Comparison of ENCODE assay signal across 11 mouse cellular contexts in genomic region chr12:49385631-49385990, GRCm38 (mm10). TPM values are rescaled to one million over a fixed set of nuclear protein-coding genes. Genes with fewer than 3 reads are reported as not detected.
A peak's percentile ranks its signal among the peaks of the same experiment; 100 is the strongest.
DNase-seq lines count a peak whose midpoint lies in the region; ATAC-seq and TF ChIP-seq lines count a peak whose summit lies in the region.
"Had no signal": no experiment of that assay in that cellular context is flagged by ENCODE, and none has a peak within 500 bp of the region (broad histone marks: within the 10 kb centered on the region; RNA-seq: fewer than 3 reads in every experiment).

No protein-coding gene starts in this region.

- peaks cover 81% of the 10 kb centered on the region for H3K27me3 ChIP-seq in kidney, postnatal 0 days (ENCODE audit: insufficient read depth, low read length)
- H3K27me3 ChIP-seq in forebrain, embryonic 10.5 days (ENCODE audit: poor library complexity, severe bottlenecking), result peaks cover 99% of the 10 kb centered on the region
- peaks cover 79% of the 10 kb centered on the region for H3K27me3 ChIP-seq in midbrain, embryonic 11.5 days (ENCODE audit: control insufficient read depth, insufficient read depth, low read length)

- H3K4me3 ChIP-seq in kidney, postnatal 0 days (replicated peaks; ENCODE audit: low read depth, low read length), result 0 out of 2 replicates have a peak overlapping the region, but pooled peaks have one; percentile 1
- peak overlapping the region; percentile 81 for H3K4me3 ChIP-seq in forebrain, embryonic 10.5 days
- H3K4me3 ChIP-seq in midbrain, embryonic 11.5 days (ENCODE audit: low read depth, low read length), result peak overlapping the region; percentile 12; the same call in 1 of the 2 replicates
- H3K4me3 ChIP-seq: myocyte had no signal

- no peak overlapping the region for H3K9ac ChIP-seq in kidney, postnatal 0 days (ENCODE audit: low read depth, low read length)
- no peak overlapping the region for H3K9ac ChIP-seq in midbrain, embryonic 11.5 days (ENCODE audit: low read length)

- DNase-seq in kidney, postnatal 0 days (ENCODE audit: low spot score), result no peak
- no peak for DNase-seq in kidney, adult 18-20 months
- peak; percentile 53 for DNase-seq in brain, embryonic 14.5 days (ENCODE audit: low read depth)
- DNase-seq in forebrain, embryonic 10.5 days (ENCODE audit: extremely low spot score, low spot score), result no peak
- DNase-seq in midbrain, embryonic 11.5 days (ENCODE audit: low spot score, missing footprints), result no peak
- no peak for DNase-seq in layer of hippocampus, postnatal 10 days (ENCODE audit: low spot score in 2 of 2)
- DNase-seq in cerebellum, postnatal 36 days, result no peak

- no peak overlapping the region for H3K27ac ChIP-seq in kidney, postnatal 0 days
- peak overlapping the region; percentile 96 for H3K27ac ChIP-seq in forebrain, embryonic 10.5 days
- no peak overlapping the region for H3K27ac ChIP-seq in midbrain, embryonic 11.5 days (ENCODE audit: low read depth, low read length)

- H3K4me2 ChIP-seq in kidney, postnatal 0 days (ENCODE audit: low read length), result no peak overlapping the region
- H3K4me2 ChIP-seq in midbrain, embryonic 11.5 days, result no peak overlapping the region

- no peaks in the 10 kb centered on the region for H3K4me1 ChIP-seq in kidney, postnatal 0 days (replicated peaks; ENCODE audit: insufficient read depth, low read length)
- H3K4me1 ChIP-seq in forebrain, embryonic 10.5 days, result peaks cover 25% of the 10 kb centered on the region
- H3K4me1 ChIP-seq in midbrain, embryonic 11.5 days (ENCODE audit: control insufficient read depth, insufficient read depth, low read length), result peaks cover 4% of the 10 kb centered on the region; the same call in 1 of the 2 replicates

- ATAC-seq in kidney, postnatal 0 days (replicated peaks; ENCODE audit: low FRiP score, low read depth), result peak; percentile 41
- ATAC-seq in midbrain, embryonic 11.5 days (ENCODE audit: low FRiP score), result peak; percentile 1; the same call in 1 of the 2 replicates
- no peak for ATAC-seq in frontal cortex, adult (ENCODE audit: low TSS enrichment)

- TF ChIP-seq CTCF in kidney, postnatal 0 days (IDR thresholded peaks at IDR 0.05; ENCODE audit: low read depth), result no peak
- no peak for TF ChIP-seq CTCF in brain, embryonic 14.5 days (IDR thresholded peaks at IDR 0.05; ENCODE audit: borderline replicate concordance, extremely low read depth, insufficient read depth, insufficient read length)

- no peaks in the 10 kb centered on the region for H3K9me3 ChIP-seq in kidney, postnatal 0 days (replicated peaks; ENCODE audit: low read length)
- H3K9me3 ChIP-seq in forebrain, embryonic 10.5 days, result peaks cover 3% of the 10 kb centered on the region; the same call in 1 of the 2 replicates
- no peaks in the 10 kb centered on the region for H3K9me3 ChIP-seq in midbrain, embryonic 11.5 days (ENCODE audit: control insufficient read depth, low read length)

- H3K36me3 ChIP-seq in kidney, postnatal 0 days (ENCODE audit: insufficient read depth, low read length), result no peaks in the 10 kb centered on the region
- H3K36me3 ChIP-seq in forebrain, embryonic 10.5 days (replicated peaks), result peaks cover 19% of the 10 kb centered on the region
- no peaks in the 10 kb centered on the region for H3K36me3 ChIP-seq in midbrain, embryonic 11.5 days (ENCODE audit: control insufficient read depth, insufficient read depth, low read length)

- TF ChIP-seq POLR2A in brain, embryonic 14.5 days (IDR thresholded peaks at IDR 0.05; ENCODE audit: borderline replicate concordance, extremely low read depth, insufficient read depth, insufficient read length, poor library complexity, severe bottlenecking), result no peak

- WGBS in kidney, postnatal 0 days, result 2% methylated on average over 23 of the region's 23 CpGs
- 1% methylated on average over 23 of the region's 23 CpGs for WGBS in forebrain, embryonic 10.5 days
- under 1% methylated on average over 23 of the region's 23 CpGs for WGBS in midbrain, embryonic 11.5 days

RNA-seq across cellular contexts. Expression of gene Gm43517, which starts 0.6 kb away (rescaled TPM):
- not detected in 2 replicates for polyA plus RNA-seq in kidney, postnatal 0 days (2015; fragmentation: Nextera tagmentation; extraction: Ambion mirVana)
- 1.5 and 4.7 TPM in 2 replicates for polyA plus RNA-seq in brain, embryonic 14.5 days (2012; rRNA removed)
- 1.2 TPM in 2 replicates for polyA plus RNA-seq in forebrain, embryonic 10.5 days (2016; fragmentation: Nextera tagmentation; extraction: Ambion mirVana)
- polyA plus RNA-seq in midbrain, embryonic 11.5 days (2014; fragmentation: Nextera tagmentation; extraction: Ambion mirVana), result 0.07 TPM in 1 of 2 replicates, not detected in the other
- total RNA-seq in layer of hippocampus, postnatal 10 days (2021), result 10 to 100 TPM; 14.5 to 17.7 TPM
- total RNA-seq: adrenal gland, postnatal 4 days; hematopoietic stem cell, adult 5-6 weeks had no signal
- polyA plus RNA-seq: myocyte had no signal

RNA-seq across cellular contexts. Expression of gene Foxg1, which starts 3.2 kb away (rescaled TPM):
- not detected in 2 replicates for polyA plus RNA-seq in kidney, postnatal 0 days (2015; fragmentation: Nextera tagmentation; extraction: Ambion mirVana)
- polyA plus RNA-seq in brain, embryonic 14.5 days (2012; rRNA removed), result 76.0 and 160 TPM in 2 replicates
- 20.2 and 20.7 TPM in 2 replicates for polyA plus RNA-seq in forebrain, embryonic 10.5 days (2016; fragmentation: Nextera tagmentation; extraction: Ambion mirVana)
- 0.41 and 0.92 TPM in 2 replicates for polyA plus RNA-seq in midbrain, embryonic 11.5 days (2014; fragmentation: Nextera tagmentation; extraction: Ambion mirVana)
- 100 to 1,000 TPM; 182 to 209 TPM for total RNA-seq in layer of hippocampus, postnatal 10 days (2021)
- total RNA-seq: hematopoietic stem cell, adult 5-6 weeks had no signal
- polyA plus RNA-seq: myocyte had no signal

Comparison
In these comparisons a context has a peak if more than half of its experiments do, and no peak if none do; other contexts are left out.
1. H3K4me3 ChIP-seq: peak in every context shown above with its lines; median percentile 81 in forebrain, embryonic 10.5 days; 12 in midbrain, embryonic 11.5 days; 1 in kidney, postnatal 0 days.
2. RNA of gene Foxg1, which starts 3.2 kb away (polyA plus RNA-seq): 76.0 to 160 TPM in brain, embryonic 14.5 days and 20.2 to 20.7 TPM in forebrain, embryonic 10.5 days; 0.41 to 0.92 TPM in midbrain, embryonic 11.5 days and not detected in kidney, postnatal 0 days; every median in the first group is over 10 times any median in the second.